Mouse (Mus musculus) adrenal gland, adult 18-20 months (tissue): ENCODE measurements around the gene Rps5. TPM values are rescaled to one million over a fixed set of nuclear protein-coding genes. Genes with fewer than 3 reads are reported as not detected.
"Not testable (repeated sequence)": the region's sequence is repeated elsewhere in the genome, so short reads cannot be mapped to it uniquely, and the experiment has no call there.

ENCODE experiments used
- DNase-seq, 2 experiments: peaks; one replicate each; pipeline ENCODE4 v3.0.0; 2021 to 2022; ENCODE audit warnings: low spot score in 2 of 2
- total RNA-seq, 2 experiments: library from RNA; stranded (reverse); gene quantifications; 1 replicate in 1 of 2; 2 replicates in 1 of 2; pipeline ENCODE4 v1.2.3; 2021

The Rps5 gene
- total RNA-seq, 2 experiments from 2014 or later = 896 to 922 TPM

DNA sequence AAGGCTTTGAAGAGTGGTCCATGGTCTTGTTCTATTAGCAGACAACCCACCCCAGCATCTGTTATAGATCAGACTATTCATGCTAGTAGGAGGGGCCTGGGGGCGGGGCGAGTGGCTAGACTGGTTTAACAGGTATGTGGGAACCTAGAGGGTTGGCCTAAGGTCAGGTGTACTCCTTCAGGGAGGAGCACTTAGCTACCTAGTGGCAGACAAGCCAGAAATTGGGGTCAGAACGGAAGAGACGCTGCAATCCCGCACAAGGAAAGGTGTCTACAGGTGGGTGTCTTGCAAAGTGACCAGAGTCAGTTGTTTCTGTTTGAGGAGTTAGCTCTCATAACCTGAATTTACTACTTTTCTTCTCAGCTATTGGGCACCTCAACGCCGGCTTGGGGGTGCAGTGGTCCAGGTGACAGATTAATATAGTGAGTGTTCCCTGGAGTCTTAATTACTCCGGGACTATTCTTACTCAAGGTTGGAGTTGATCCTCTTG is 5.1 kb downstream of the Rps5 start, which contains the start of gene Rnf225:
Gene Rnf225, plus strand, starts transcription at position 226 of the 490 bp plus-strand sequence.
- no peak for DNase-seq

DNA sequence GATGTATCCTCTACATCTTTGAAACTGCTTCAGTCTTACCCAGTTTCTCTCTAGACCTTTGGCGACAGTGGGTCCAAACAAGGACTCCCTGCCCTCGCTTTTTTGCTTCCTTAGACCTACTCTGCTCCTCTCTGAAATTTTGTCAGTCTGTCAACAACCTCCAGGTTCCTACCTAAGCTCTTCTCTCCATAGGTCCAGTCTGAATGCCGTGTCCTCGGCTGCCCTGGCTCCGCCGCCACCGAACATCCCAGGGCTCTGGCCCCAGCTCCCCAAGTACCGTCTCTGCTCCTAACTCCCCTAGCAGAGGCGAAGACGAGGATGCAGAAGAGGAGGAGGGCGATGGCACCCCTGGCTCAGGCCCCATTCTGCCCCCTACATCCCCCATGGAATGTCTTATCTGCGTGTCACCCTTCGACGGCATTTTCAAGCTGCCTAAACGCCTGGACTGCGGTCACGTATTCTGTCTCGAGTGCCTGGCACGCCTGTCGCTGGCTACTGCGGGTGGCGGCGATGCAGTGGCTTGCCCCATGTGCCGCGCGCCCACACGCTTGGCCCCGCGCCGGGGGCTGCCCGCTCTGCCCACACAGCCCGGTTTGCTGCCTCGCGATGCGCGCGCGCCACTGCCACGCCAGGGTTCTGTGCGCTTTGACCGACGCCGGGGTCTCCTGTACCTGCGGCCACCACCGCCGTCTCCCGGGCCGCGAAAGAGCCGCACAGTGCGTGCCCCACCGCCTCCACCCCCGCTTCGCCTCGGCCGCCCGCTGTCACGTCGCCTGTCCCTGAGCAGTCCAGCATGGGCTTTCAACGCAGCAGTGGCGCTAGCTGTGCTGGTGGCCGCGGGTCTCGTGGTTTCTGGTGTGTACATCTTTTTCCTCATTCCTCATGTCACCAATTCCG is 5.9 kb downstream of the Rps5 start:
- peak; percentile 36 to 46 for DNase-seq

- no peak for DNase-seq
Measured at GRCm38 (mm10) chr7:12933615-12934140, 11.6 kb downstream of the Rps5 start.

GRCm38 (mm10) chr7:12934808-12935207 is 12.7 kb downstream of the Rps5 start:
- no peak for DNase-seq

DNA sequence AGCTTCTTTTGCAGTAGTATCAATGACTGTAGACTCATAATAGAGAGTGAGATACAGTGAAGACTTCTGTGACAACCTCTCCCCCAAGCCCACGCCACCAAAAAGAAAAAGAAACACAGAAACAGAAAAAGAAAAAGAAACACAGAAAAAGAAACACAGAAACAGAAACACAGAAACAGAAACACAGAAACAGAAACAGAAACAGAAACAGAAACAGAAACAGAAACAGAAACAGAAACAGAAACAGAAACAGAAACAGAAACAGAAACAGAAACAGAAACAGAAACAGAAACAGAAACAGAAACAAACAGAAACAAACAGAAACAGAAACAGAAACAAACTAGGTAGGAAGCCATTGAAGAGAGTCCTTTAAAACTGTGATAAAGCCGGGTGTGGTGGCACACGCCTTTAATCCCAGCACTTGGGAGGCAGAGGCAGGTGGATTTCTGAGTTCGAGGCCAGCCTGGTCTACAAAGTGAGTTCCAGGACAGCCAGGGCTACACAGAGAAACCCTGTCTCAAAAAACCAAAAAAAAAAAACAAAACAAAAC is 15.2 kb downstream of the Rps5 start:
- DNase-seq = not testable (repeated sequence)

DNA sequence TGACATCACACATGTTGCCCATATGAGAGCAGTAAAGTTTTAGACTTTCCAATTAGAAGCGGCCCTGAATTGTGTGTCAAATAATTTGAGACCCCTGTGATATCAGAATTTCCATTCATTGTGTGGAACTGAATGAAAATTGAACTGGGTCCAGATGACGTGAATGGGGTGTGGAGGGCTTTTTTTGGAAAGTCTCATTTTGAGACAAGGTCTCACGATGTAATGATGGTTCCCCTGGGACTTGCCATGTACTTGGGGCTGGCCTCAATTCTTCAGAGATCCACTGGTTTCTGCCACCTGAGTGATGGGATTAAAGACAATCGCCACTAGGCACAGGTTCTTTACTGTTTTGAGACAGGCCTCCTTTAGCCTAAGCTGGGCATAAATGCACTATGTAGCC is 18.5 kb downstream of the Rps5 start:
- no peak for DNase-seq

GRCm38 (mm10) chr7:12943488-12943887 is 21.4 kb downstream of the Rps5 start:
- no peak for DNase-seq

DNA sequence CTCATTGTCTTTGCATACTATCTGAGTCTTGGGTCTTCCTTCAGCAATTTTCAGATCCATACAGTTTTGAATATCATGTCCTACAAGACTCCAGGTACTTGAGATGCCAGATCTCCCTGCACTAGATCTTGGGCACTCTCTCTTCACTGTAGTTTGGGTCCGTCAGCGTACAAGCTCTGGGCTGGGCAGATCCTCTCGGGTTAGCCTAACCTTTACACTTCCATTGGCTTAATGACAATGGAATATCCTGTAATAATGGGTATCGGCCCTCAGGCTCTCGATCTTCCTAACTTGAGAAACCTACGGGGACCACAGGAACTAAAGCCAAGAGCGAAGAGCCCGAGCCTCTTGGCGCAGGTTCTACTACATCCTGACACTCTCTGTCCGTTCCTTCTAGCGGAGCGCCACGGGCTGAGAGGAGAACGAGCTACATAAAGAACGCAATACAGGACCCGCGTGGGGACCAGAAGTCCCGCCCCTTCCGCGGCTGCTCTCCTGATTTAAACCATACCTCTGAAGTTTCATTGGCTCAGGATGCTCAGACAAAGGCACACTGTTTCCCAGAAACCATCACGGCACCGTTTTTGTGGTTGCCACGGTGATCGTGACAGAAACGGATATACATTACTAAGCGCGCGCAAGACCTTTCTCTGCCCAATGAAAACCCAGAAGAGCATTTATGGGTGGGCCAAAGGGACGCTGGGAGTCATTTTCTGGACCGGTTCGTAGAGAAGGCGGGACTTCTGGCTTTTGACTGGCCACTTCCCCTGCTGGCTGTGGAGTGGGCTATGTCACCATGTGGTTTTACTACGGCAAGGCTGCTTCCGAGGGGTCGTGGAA is 27.2 kb downstream of the Rps5 start:
- peak; percentile 78 to 81 for DNase-seq

- DNase-seq = no peak
Measured at GRCm38 (mm10) chr7:12949872-12950229, 27.8 kb downstream of the Rps5 start.

- no peak for DNase-seq
Measured at GRCm38 (mm10) chr7:12954896-12955295, 32.8 kb downstream of the Rps5 start.

- DNase-seq = no peak
Measured at GRCm38 (mm10) chr7:12957511-12957910, 35.4 kb downstream of the Rps5 start.

GRCm38 (mm10) chr7:12958948-12959347 is 36.9 kb downstream of the Rps5 start:
- DNase-seq = no peak

DNA sequence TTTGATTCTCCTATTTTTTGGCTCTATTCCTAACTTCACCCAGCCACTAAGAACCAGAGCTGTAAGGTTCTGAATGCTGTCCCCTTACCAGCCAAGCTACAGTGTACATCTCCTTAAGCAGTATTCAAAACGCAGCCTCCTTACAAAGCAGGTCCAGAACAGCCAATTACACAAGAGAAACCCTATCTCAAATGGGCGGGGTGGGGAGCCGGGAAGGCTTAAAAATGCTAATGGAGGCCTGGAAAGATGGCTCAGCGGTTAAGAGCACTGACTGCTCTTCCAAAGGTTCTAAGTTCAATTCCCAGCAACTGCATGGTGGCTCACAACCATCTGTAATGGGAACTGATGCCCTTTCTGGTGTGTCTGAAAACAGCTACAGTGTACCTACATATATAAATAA is 37.6 kb downstream of the Rps5 start:
- DNase-seq = no peak

DNA sequence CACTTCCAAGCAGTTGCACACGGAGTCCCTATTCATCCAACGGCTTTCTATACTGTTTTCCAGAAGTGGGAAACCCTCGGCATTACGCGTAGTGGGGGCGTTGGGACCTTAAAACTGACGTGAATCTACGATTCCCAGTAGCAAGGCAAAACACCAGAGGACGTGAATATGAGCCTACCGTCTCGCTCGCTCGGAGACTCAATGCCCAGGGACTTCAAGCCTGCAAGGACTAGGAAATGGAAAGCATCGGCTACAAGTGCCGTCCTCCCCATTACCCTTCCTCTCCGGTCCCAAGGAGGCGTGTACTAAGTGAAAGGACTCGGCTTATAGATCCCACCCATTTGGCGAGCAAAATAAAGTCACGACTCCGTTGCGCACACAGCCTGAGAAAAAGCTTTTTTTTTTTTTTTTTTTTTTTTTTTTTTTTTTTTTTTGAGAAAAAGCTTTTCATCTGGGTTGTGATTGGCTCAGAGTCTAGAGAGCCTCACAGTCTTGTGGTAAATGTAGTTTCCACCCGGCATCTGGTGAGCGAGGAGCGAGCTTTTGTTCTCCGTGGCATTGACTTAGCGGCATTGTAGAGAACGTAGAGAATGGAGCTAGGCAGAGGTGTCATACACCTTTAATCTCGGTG is 39.5 kb downstream of the Rps5 start:
- DNase-seq = peak in 1 of 2 experiments; percentile 37

GRCm38 (mm10) chr7:12965678-12966091 is 43.6 kb downstream of the Rps5 start, which contains the start of gene Zfp324:
Gene Zfp324, plus strand, starts transcription at chr7:12965838.
- peak; percentile 79 to 81 for DNase-seq

GRCm38 (mm10) chr7:12966104-12966845 is 44.2 kb downstream of the Rps5 start:
- peak; percentile 69 to 71 for DNase-seq

GRCm38 (mm10) chr7:12970906-12971305 is 48.8 kb downstream of the Rps5 start:
- DNase-seq = no peak
